Mouse (Mus musculus) E14TG2a.4 (cell line): ENCODE data around the gene Nipal4.

ENCODE experiments used
- H3K27me3 ChIP-seq: 2 replicates; pipeline ENCODE4 v1.6.1; 2014; ENCODE audit warnings: low read length, control low read depth; ENCODE audit not compliant: insufficient read depth
- H3K36me3 ChIP-seq: 2 replicates; pipeline ENCODE4 v1.6.1; 2014; ENCODE audit warnings: low read length, control low read depth; ENCODE audit not compliant: insufficient read depth
- H3K4me1 ChIP-seq: replicated peaks from 2 replicates; pipeline ENCODE4 v1.6.1; 2014; ENCODE audit warnings: low read depth, low read length, control low read depth
- H3K4me3 ChIP-seq: replicated peaks from 2 replicates; pipeline ENCODE4 v1.5.1; 2014; ENCODE audit warnings: mild to moderate bottlenecking, low read length
- H3K9me3 ChIP-seq: 2 replicates; pipeline ENCODE4 v1.6.1; 2014; ENCODE audit warnings: low read length, control low read depth
- CTCF ChIP-seq: conservative IDR thresholded peaks from 2 replicates; pipeline ENCODE4 v1.5.1; 2014; ENCODE audit warnings: low read length
- NANOG ChIP-seq: IDR thresholded peaks from 2 replicates; pipeline ENCODE4 v1.6.1; 2014; ENCODE audit warnings: borderline replicate concordance, low read length, mixed read lengths
- POU5F1 ChIP-seq: IDR thresholded peaks from 2 replicates; pipeline ENCODE4 v1.6.1; 2014; ENCODE audit warnings: low read length, borderline replicate concordance

Nipal4 gene

DNA sequence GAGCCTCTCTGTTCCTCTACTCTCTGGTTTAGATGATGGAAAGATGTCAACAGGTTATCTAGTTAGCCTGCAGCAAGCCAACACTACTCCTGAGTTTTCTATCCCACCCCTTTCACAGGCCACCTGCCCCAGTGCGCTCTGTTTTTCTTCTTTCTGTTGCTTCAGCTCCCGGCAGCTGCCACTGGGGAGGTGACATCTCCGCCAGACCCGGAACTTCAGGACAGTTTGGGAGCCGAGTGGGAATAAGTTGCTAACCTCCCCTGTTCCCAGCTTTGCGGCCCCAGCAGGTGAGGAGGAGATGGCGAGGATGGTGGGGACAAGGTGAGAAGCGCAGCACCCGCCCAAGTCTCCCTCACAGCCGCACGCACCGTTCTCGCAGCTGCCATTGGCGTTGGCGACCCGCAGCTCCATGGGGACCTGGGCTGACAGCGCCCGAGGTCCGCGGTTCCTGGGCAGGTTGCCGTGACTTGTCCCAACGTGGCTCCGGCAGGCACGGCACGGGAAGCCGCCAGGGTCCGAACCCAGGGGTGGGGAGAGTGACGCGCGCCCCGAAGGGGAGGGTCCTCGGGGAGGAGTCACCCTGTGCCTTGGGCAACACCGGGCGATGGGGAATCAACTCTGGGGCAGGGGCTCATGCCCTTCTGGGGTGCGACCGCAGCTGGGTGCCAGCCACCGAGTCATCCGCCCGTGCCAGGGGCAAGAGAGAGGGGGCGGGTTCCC is at the start of gene Nipal4:
Gene Nipal4 (minus strand): TSS at position 643 of the 720 bp plus-strand sequence.
- Histone ChIP-seq H3K27me3 (peaks cover 46% of the 10 kb centered on the region), H3K9me3 (no peaks in the 10 kb centered on the region), H3K4me1 (peaks cover 22% of the 10 kb centered on the region), H3K36me3 (no peaks in the 10 kb centered on the region), H3K4me3 (peak within 1 kb of the TSS; percentile 81)
- no peak for TF ChIP-seq NANOG
- TF ChIP-seq CTCF: no peak
- TF ChIP-seq POU5F1: no peak

DNA sequence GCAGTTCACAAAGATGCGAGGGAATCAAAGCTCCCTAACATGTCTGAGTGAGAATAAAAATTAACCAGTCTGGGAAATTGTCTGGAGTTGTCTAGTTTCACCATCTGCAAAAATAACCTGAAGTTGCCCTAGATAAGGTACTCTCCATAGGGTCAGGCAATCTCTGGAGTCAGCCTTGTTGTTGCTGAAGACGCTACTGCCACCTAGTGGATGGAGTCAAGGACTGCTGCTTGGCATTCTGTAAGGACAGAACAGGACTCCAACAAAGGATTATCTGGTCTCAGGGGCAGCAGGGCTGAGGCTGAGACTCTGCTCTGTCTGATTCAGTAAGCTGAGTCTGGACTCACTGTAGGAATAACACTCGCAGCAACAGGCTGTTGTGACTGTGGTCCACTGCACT is 49.0 kb upstream of the Nipal4 start:
- TF ChIP-seq POU5F1 (no peak), CTCF (peak; percentile 87)
- Histone ChIP-seq H3K27me3 (no peaks in the 10 kb centered on the region), H3K4me3 (no peak overlapping the region), H3K9me3 (no peaks in the 10 kb centered on the region), H3K4me1 (peaks cover 41% of the 10 kb centered on the region), H3K36me3 (no peaks in the 10 kb centered on the region)

DNA sequence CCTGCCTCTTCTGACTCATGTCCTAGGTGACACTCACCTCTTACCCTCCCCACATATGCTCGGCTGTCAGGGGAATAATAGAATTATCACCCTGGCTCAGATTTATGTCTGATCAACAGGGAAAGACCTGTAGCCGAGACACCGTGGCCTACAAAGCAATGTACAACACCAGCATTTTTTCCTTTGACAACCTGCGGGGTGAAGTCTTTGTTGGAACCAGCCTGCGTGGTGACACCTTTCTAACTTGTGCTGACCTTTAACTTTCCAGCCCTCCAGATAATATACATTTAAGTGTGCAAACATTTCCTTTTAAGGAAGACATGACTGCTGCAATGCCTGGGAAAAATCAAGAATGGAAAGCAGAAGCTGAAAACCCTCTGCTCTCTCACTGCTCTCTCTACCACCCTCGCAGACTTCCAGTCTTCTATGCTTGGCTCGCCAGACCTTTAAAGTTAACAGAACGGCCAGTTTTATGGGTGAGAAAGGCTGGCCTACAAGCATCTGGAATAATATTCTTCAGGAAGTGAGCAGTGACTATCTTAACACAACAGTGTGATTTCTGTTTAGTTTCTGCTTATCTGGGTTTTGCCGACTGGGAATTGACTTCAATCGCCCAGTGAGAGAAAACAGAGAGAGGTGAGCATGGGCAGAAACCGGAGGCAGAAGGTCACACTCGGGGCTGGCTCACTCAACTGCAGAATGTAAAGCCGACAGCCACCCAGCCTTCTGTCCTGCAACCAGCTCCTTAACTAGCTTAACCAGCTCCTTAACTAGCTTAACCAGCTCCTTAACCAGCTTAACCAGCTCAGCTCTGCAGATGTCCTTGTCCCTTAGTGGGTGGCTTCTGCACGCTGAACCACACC is 48.3 kb upstream of the Nipal4 start:
- TF ChIP-seq NANOG (no peak), CTCF (no peak), POU5F1 (no peak)
- no peaks in the 10 kb centered on the region for H3K36me3 ChIP-seq
- H3K4me1 ChIP-seq: peaks cover 40% of the 10 kb centered on the region
- no peaks in the 10 kb centered on the region for H3K27me3 ChIP-seq
- no peaks in the 10 kb centered on the region for H3K9me3 ChIP-seq
- H3K4me3 ChIP-seq: no peak overlapping the region

DNA sequence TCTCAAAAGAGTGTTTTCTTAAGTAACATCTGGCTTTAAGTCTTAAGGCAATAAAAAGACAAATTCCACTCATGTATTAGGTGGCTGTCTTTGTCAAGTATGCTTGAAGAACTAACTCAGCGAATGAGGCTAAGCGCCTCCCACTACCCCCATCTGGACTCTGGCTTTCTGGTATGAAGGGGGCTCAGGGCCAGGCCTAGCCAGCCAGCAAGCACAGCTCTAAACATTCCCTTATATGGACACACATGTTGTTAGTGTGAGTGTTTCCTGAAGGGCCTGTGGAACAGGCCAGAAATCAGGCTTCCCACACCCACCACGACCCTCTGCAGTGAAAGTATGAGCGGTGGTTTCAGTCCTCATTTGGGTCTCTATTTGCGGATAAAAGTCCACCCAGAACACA is 47.5 kb upstream of the Nipal4 start:
- no peaks in the 10 kb centered on the region for H3K9me3 ChIP-seq
- H3K36me3 ChIP-seq: no peaks in the 10 kb centered on the region
- TF ChIP-seq NANOG (no peak), POU5F1 (no peak), CTCF (no peak)
- no peak overlapping the region for H3K4me3 ChIP-seq
- peaks cover 32% of the 10 kb centered on the region for H3K4me1 ChIP-seq
- H3K27me3 ChIP-seq: no peaks in the 10 kb centered on the region

DNA sequence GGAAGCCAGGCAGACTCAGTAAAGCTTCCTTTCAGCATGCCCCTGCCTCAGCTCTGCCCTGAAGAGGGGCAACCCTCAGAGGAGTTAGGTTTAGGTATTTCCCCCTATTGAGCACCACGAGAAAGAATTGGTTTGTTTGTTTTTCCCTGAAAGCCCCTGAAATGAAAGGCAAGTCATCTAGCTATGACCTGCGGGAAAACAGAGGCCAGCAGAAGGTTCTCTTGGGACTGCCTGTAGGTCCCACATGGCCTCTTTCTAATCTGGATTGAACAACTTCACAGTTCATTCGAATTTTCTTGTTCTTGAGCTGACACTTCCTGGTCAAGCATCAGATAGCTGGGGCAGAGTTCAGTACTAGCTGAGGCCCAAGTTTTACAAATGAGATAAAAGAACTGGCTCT is 45.5 kb upstream of the Nipal4 start:
- Histone ChIP-seq H3K27me3 (no peaks in the 10 kb centered on the region), H3K4me3 (no peak overlapping the region), H3K4me1 (peaks cover 12% of the 10 kb centered on the region), H3K36me3 (no peaks in the 10 kb centered on the region), H3K9me3 (no peaks in the 10 kb centered on the region)
- no peak for TF ChIP-seq CTCF
- TF ChIP-seq NANOG: no peak
- TF ChIP-seq POU5F1: no peak

DNA sequence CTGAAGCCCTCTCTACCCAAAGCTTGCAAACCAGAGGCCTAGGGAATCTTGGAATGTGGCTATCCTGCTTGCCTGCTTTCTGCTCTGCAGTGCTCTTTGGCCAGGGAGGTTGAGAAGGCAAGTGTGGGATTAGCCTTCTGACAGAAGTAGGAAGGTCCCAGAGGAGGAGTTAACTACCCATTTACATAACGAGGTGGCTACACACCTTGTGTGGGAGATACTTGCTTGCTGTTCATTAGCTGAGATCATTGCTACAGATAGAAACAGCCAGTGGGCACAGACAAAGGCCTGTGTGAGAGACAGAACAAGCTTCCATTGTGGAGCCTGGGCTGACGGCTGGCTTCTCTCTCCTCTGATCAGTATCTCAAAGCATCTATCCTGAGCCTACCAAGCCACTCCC is 43.6 kb upstream of the Nipal4 start:
- H3K4me1 ChIP-seq: no peaks in the 10 kb centered on the region
- no peaks in the 10 kb centered on the region for H3K36me3 ChIP-seq
- no peaks in the 10 kb centered on the region for H3K27me3 ChIP-seq
- H3K9me3 ChIP-seq: no peaks in the 10 kb centered on the region
- no peak overlapping the region for H3K4me3 ChIP-seq
- no peak for TF ChIP-seq POU5F1

DNA sequence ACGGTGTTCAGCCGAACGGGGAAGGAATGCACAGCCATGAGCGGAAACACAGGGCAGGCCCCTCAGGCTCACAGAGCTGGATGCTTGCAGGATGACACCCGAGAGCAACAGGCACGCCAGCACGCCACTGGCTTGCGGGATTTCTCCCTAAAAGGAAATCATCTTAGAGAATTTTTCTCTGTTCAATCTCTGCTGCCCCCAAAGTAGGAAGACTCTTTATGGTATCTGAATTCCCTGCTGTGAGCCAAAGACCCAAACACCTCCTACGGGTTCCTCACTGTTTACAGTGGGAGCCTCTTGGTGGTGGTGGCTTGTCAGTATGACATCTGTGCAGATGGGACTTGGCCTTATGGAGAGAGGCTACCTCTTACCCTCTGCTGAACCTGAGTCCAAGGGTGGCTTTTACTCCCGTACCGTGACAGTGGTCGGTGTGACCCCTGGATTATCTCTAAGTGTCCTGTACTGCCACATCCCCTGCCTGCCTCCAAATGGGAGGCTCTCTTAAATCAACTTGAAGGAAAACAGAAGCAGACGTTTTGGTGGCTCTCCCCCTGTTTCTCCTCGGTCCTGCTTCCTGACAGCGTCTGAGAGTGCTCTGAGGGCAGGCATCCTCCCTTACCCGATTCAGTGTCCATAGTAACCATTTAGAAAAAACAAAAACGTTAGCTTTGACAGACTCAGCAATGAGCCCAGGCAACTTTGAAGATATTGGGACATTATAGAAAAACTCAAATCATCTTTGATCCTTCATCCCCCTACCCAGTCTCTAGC is 39.5 kb upstream of the Nipal4 start:
- Histone ChIP-seq H3K4me3 (no peak overlapping the region), H3K27me3 (no peaks in the 10 kb centered on the region), H3K4me1 (peaks cover 4% of the 10 kb centered on the region; the same call in 1 of the 2 replicates), H3K36me3 (no peaks in the 10 kb centered on the region), H3K9me3 (no peaks in the 10 kb centered on the region)
- TF ChIP-seq NANOG: no peak
- TF ChIP-seq CTCF: no peak
- no peak for TF ChIP-seq POU5F1

DNA sequence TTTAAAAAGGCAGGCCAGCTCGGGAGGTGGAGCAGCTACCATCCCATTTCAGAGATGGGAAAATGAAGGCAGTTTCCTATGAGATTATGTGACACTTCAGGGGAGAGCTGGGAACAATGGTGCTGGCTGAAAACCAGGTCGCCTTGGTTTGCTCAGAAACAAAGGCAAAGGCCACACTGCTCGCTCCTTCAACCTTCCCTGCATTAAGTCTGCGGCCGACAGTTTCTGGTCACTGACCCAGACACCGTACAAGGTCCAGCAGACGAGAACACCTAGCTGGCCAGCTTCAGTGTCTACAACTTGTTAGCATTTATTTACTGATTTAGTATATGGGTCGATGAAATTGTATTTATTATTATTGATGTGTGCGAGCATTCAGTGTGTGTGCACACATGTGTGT is 38.5 kb upstream of the Nipal4 start:
- Histone ChIP-seq H3K9me3 (no peaks in the 10 kb centered on the region), H3K27me3 (no peaks in the 10 kb centered on the region), H3K4me1 (peaks cover 4% of the 10 kb centered on the region; the same call in 1 of the 2 replicates), H3K4me3 (no peak overlapping the region), H3K36me3 (no peaks in the 10 kb centered on the region)
- TF ChIP-seq NANOG (no peak), CTCF (no peak), POU5F1 (no peak)
